Mouse (Mus musculus) heart, embryonic 10.5 days (tissue): Measurements from ENCODE around the gene Mdn1. TPM values are rescaled to one million over a fixed set of nuclear protein-coding genes. Genes with fewer than 3 reads are reported as not detected.

Source experiments
- DNase-seq: peaks from one replicate; pipeline ENCODE4 v3.0.0-alpha.2; 2017; ENCODE audit warnings: low spot score
- H3K27ac ChIP-seq: fragments of 300-500 bp; sonication (generic); 2 replicates; pipeline ENCODE4 v1.5.1; 2016; ENCODE audit warnings: mild to moderate bottlenecking
- H3K27me3 ChIP-seq: fragments of 300-500 bp; sonication (generic); 2 replicates; pipeline ENCODE4 v1.6.1; 2016; ENCODE audit warnings: mild to moderate bottlenecking; ENCODE audit not compliant: poor library complexity, insufficient read depth, severe bottlenecking
- H3K36me3 ChIP-seq: fragments of 300-500 bp; sonication (generic); 2 replicates; pipeline ENCODE4 v1.6.1; 2016; ENCODE audit warnings: mild to moderate bottlenecking, moderate library complexity
- H3K4me1 ChIP-seq: fragments of 300-500 bp; sonication (generic); 2 replicates; pipeline ENCODE4 v1.6.1; 2016; ENCODE audit warnings: mild to moderate bottlenecking
- H3K4me3 ChIP-seq: fragments of 300-500 bp; sonication (generic); 2 replicates; pipeline ENCODE4 v1.5.1; 2016; ENCODE audit warnings: mild to moderate bottlenecking, moderate library complexity
- H3K9me3 ChIP-seq: fragments of 300-500 bp; sonication (generic); 2 replicates; pipeline ENCODE4 v1.6.1; 2016; ENCODE audit warnings: mild to moderate bottlenecking, moderate library complexity
- WGBS: fragments of 180-500 bp; shearing (Covaris S2); methylation state at CpG from one replicate; pipeline ENCODE4 v1.1.7; 2016; 5-methylcytosine and 5-hydroxymethylcytosine counted together
- polyA plus RNA-seq: library from polyadenylated mRNA; unstranded; fragments of >200 nt; fragmentation: Nextera tagmentation; extraction: Ambion mirVana; gene quantifications from 2 replicates; pipeline ENCODE4 v1.2.1, GENCODE M21; 2016

Gene Mdn1
- polyA plus RNA-seq, 1 experiment from 2014 or later: 16.7 TPM

GRCm38 (mm10) chr4:32683061-32683582, 26.2 kb downstream of the Mdn1 start:
- H3K36me3 ChIP-seq: peaks cover 86% of the 10 kb centered on the region
- H3K27ac ChIP-seq: no peak overlapping the region
- H3K4me1 ChIP-seq: no peaks in the 10 kb centered on the region
- H3K4me3 ChIP-seq: no peak overlapping the region
- H3K27me3 ChIP-seq: no peaks in the 10 kb centered on the region
- DNase-seq: no peak
- 85% methylated on average over 6 of the region's 6 CpGs for WGBS
- no peaks in the 10 kb centered on the region for H3K9me3 ChIP-seq

- DNase-seq: no peak
- Histone ChIP-seq H3K4me1 (no peaks in the 10 kb centered on the region), H3K9me3 (no peaks in the 10 kb centered on the region), H3K27me3 (no peaks in the 10 kb centered on the region), H3K4me3 (no peak overlapping the region), H3K27ac (no peak overlapping the region), H3K36me3 (peaks cover 87% of the 10 kb centered on the region)
- WGBS: 89% methylated on average over 1 of the region's 1 CpGs
Observed at GRCm38 (mm10) chr4:32717733-32718132, 60.8 kb downstream of the Mdn1 start.

- no peak overlapping the region for H3K27ac ChIP-seq
- H3K9me3 ChIP-seq: no peaks in the 10 kb centered on the region
- DNase-seq: no peak
- no peaks in the 10 kb centered on the region for H3K27me3 ChIP-seq
- H3K4me3 ChIP-seq: no peak overlapping the region
- H3K36me3 ChIP-seq: peaks cover 97% of the 10 kb centered on the region
- no peaks in the 10 kb centered on the region for H3K4me1 ChIP-seq
- 91% methylated on average over 6 of the region's 6 CpGs for WGBS
Observed at GRCm38 (mm10) chr4:32745394-32745793, 88.5 kb downstream of the Mdn1 start.

- Histone ChIP-seq H3K27me3 (no peaks in the 10 kb centered on the region), H3K4me1 (no peaks in the 10 kb centered on the region), H3K4me3 (no peak overlapping the region), H3K36me3 (peaks cover 94% of the 10 kb centered on the region), H3K9me3 (no peaks in the 10 kb centered on the region), H3K27ac (no peak overlapping the region)
- WGBS: 91% methylated on average over 7 of the region's 7 CpGs
- no peak for DNase-seq
Observed at GRCm38 (mm10) chr4:32748396-32748795, 91.5 kb downstream of the Mdn1 start.

GRCm38 (mm10) chr4:32750711-32751110, 93.8 kb downstream of the Mdn1 start:
- no peaks in the 10 kb centered on the region for H3K4me1 ChIP-seq
- H3K27me3 ChIP-seq: no peaks in the 10 kb centered on the region
- WGBS: 89% methylated on average over 1 of the region's 1 CpGs
- no peak for DNase-seq
- H3K9me3 ChIP-seq: no peaks in the 10 kb centered on the region
- no peak overlapping the region for H3K4me3 ChIP-seq
- no peak overlapping the region for H3K27ac ChIP-seq
- peaks cover 89% of the 10 kb centered on the region for H3K36me3 ChIP-seq

GRCm38 (mm10) chr4:32757430-32757829, 100.5 kb downstream of the Mdn1 start:
- peaks cover 88% of the 10 kb centered on the region for H3K36me3 ChIP-seq
- no peaks in the 10 kb centered on the region for H3K9me3 ChIP-seq
- DNase-seq: no peak
- WGBS: 77% methylated on average over 2 of the region's 2 CpGs
- H3K27ac ChIP-seq: no peak overlapping the region
- no peak overlapping the region for H3K4me3 ChIP-seq
- H3K27me3 ChIP-seq: no peaks in the 10 kb centered on the region
- H3K4me1 ChIP-seq: no peaks in the 10 kb centered on the region

GRCm38 (mm10) chr4:32767471-32767870, 110.6 kb downstream of the Mdn1 start:
- DNase-seq: no peak
- H3K4me1 ChIP-seq: no peaks in the 10 kb centered on the region
- peaks cover 82% of the 10 kb centered on the region for H3K36me3 ChIP-seq
- no peaks in the 10 kb centered on the region for H3K27me3 ChIP-seq
- H3K27ac ChIP-seq: no peak overlapping the region
- 97% methylated on average over 7 of the region's 7 CpGs for WGBS
- H3K4me3 ChIP-seq: no peak overlapping the region
- no peaks in the 10 kb centered on the region for H3K9me3 ChIP-seq

- 92% methylated on average over 10 of the region's 10 CpGs for WGBS
- Histone ChIP-seq H3K9me3 (no peaks in the 10 kb centered on the region), H3K4me1 (no peaks in the 10 kb centered on the region), H3K27me3 (no peaks in the 10 kb centered on the region), H3K27ac (no peak overlapping the region), H3K4me3 (no peak overlapping the region), H3K36me3 (peaks cover 82% of the 10 kb centered on the region)
- DNase-seq: no peak
Observed at GRCm38 (mm10) chr4:32768046-32768445, 111.1 kb downstream of the Mdn1 start.

GRCm38 (mm10) chr4:32770284-32770810, 113.4 kb downstream of the Mdn1 start:
- Histone ChIP-seq H3K36me3 (peaks cover 83% of the 10 kb centered on the region), H3K27ac (no peak overlapping the region), H3K4me1 (no peaks in the 10 kb centered on the region), H3K9me3 (no peaks in the 10 kb centered on the region), H3K27me3 (no peaks in the 10 kb centered on the region), H3K4me3 (no peak overlapping the region)
- no peak for DNase-seq
- WGBS: 92% methylated on average over 7 of the region's 7 CpGs

GRCm38 (mm10) chr4:32779996-32780395, 123.1 kb downstream of the Mdn1 start:
- WGBS: 94% methylated on average over 4 of the region's 4 CpGs
- Histone ChIP-seq H3K36me3 (peaks cover 40% of the 10 kb centered on the region), H3K27ac (no peak overlapping the region), H3K9me3 (no peaks in the 10 kb centered on the region), H3K4me1 (no peaks in the 10 kb centered on the region), H3K27me3 (no peaks in the 10 kb centered on the region), H3K4me3 (no peak overlapping the region)
- no peak for DNase-seq

- Histone ChIP-seq H3K4me3 (no peak overlapping the region), H3K27me3 (no peaks in the 10 kb centered on the region), H3K27ac (no peak overlapping the region), H3K9me3 (no peaks in the 10 kb centered on the region), H3K4me1 (no peaks in the 10 kb centered on the region), H3K36me3 (no peaks in the 10 kb centered on the region; the same call in 1 of the 2 replicates)
- no peak for DNase-seq
- 78% methylated on average over 1 of the region's 1 CpGs for WGBS
Observed at GRCm38 (mm10) chr4:32787110-32787509, 130.2 kb downstream of the Mdn1 start.

GRCm38 (mm10) chr4:32789020-32789419, 132.1 kb downstream of the Mdn1 start:
- WGBS: 83% methylated on average over 4 of the region's 4 CpGs
- Histone ChIP-seq H3K4me3 (no peak overlapping the region), H3K4me1 (no peaks in the 10 kb centered on the region), H3K27ac (no peak overlapping the region), H3K36me3 (no peaks in the 10 kb centered on the region; the same call in 1 of the 2 replicates), H3K9me3 (no peaks in the 10 kb centered on the region), H3K27me3 (no peaks in the 10 kb centered on the region)
- no peak for DNase-seq

GRCm38 (mm10) chr4:32798976-32799375, 142.1 kb downstream of the Mdn1 start:
- Histone ChIP-seq H3K4me1 (peaks cover 8% of the 10 kb centered on the region; the same call in 1 of the 2 replicates), H3K36me3 (peaks cover 11% of the 10 kb centered on the region; the same call in 1 of the 2 replicates), H3K27me3 (no peaks in the 10 kb centered on the region), H3K27ac (no peak overlapping the region), H3K9me3 (no peaks in the 10 kb centered on the region), H3K4me3 (no peak overlapping the region)
- WGBS: 93% methylated on average over 4 of the region's 4 CpGs
- no peak for DNase-seq
